Mouse (Mus musculus): ENCODE results near the gene Bmpr1b.

Gene Bmpr1b

DNA sequence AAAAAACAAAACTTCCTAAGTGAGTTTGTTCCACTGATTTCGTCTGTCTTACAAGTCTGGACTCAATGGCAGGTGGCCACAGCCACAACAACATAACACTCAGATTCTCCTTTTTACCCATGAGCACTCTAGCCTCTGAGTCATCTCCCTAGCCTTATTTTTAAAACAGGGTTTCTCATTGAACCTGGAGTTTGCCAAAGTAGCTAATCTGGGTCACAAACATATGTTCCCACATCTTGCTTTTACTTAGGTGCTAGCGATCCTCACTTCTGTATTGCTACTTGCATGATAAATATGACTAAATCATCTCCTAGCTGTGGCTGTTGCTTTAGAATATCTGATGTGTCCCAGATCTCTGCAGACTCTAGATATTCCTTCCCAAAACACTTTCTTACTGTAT is 260.1 kb downstream of the Bmpr1b start:
- DNase-seq (ENCODE audit: low spot score in 2 of 2): peak in 1 of 2 experiments; percentile 12

- DNase-seq (ENCODE audit: low spot score in 2 of 2): no peak
These were observed 263.2 kb downstream of the Bmpr1b start for GRCm38 (mm10) chr3:141905903-141906623.

DNA sequence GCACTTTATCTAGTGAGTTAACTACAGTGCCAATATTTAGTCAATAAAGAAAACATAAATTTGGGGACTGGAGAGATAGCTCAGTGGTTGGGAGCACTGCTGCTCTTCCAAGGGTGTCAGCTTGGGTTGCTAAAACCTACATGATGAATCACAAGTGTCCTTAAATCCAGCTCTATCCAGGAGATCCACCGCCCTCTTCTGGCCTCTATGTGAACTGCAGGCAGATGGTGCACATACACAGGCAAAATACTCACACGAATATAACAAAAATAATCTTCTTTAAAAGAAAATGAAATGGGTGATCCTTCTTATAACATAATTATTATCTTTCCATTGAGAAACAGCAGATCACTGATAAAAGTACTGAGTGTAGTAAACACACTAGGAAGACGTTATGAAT is 268.9 kb downstream of the Bmpr1b start:
- DNase-seq (ENCODE audit: low spot score in 2 of 2): no peak

GRCm38 (mm10) chr3:141899521-141899920 is 269.7 kb downstream of the Bmpr1b start:
- DNase-seq (ENCODE audit: low spot score in 2 of 2): no peak

DNA sequence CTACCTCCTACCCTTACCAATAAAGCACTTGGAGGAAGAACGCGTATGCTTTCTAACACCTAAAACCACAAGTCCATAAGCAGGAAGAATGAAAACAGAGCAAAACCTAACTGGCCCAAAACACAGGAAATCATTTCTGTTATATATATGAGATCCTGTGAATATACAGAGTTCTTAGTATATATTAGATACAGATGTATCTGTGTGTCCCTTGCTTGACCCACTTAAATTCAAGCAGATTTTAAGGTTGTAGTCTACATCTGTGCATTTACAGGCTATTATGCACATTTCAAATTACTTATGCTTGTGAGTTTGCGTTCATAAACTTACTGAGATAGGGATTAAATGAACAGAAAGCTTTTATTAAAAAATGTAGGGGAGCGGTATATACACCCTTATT is 271.5 kb downstream of the Bmpr1b start:
- no peak for DNase-seq (ENCODE audit: low spot score in 2 of 2)

DNA sequence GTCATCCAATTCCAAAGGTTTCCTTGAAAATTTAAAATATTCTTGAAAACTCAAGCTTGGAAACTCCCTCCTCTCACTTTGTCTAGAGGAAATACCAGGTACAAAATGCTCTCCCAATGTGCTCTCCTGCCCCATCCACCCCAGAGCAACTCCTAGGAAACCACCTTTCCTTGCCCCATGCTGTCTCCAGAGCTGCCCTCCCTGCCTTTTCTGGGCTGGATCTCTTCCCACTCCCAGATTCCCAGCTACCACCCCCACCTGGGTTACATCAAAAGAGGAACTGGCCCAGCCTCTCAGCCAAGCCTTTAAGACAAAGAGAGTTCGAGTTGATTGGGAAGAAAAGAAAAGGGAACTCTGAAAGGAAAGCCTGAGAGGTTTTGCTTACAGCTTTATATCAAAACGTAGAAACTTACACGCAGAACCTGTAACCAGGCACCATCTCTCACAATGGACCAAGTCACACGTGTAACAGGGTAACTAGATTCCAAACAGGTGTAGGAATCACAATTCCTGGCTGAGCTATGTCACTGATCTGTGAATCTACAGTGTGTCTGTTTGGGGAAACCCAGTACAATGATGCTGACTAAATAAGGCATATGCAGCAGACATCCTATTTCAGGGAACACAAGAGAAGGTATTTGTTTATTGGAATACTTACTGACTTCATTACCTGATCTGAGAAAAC is 272.2 kb downstream of the Bmpr1b start:
- no peak for DNase-seq (ENCODE audit: low spot score in 2 of 2)

DNA sequence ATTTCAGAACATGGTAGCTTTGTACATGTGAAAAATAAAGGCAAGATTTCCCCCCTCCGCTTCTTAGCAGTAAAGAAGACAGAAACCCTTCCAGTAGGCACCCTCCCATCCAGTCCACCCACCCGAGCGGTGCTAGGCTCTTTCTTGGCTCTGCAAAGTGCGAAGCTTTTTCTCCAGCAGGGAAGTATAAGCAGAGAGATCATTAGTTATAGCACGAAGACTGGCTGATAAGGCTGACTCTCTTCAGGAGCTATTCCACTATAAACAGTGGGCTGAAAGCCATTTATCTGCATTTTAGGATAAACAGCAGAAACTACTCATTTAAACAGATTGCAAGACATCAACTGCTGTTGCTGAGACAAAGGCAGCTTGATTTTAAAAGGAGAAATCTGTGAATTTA is 274.1 kb downstream of the Bmpr1b start:
- peak in 1 of 2 experiments; percentile 11 for DNase-seq (ENCODE audit: low spot score in 2 of 2)

DNA sequence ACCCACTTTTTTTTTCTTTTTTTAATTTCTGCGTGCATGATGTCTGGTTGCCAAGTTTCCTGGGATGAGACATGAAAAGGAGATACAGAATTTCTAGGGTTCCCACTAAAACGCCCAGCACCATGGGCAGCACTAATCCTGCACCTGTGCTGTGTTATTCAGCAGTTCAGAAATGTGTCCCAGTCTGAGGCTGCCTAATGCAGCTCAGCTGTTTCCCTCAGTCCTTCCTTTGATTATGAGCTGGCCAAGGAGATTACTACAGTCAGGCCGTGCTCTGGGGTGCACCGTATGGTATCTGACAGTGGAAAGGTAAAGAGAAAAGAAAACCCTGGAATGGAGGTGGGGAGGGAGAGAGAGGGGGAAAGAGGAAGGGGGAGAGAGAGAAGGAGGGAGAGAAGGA is 278.6 kb downstream of the Bmpr1b start:
- no peak for DNase-seq (ENCODE audit: low spot score in 2 of 2)

DNA sequence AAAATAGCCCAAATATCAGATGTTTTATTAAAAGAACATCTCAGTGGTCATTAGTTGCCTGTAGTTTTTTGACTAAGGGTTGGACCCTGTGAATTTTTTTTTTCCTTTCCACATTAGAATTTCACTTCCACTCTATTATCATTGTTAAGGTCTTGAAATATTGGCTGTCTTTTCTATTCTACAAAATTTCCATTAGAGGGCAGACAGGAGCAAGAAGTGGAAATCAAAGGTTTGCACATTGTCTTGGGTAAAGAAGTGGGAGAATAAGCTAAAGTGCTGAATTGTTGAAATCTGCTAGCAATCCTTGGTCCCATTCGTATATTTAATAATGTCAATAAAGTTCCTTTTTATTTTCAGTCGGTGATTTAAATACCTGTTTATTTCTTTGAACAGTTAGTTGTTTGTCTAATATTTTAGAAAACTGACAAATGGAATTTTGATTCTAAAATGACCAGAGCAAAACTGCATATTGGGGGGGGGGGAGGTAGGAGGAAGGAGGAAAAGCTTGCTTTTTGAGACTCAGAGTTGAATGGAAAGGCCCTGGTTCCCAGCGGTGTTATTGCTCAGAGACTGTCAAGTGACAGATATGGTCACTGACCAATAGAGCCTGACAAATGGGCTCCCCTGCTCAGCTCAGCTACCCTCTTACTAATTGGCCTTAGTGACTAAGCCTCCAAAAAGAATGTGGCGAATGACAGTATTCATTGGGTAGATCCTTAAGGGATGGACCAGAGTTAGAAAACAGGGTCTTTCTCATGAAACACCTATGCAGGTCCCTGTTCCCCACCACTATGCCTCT is 281.6 kb downstream of the Bmpr1b start:
- no peak for DNase-seq (ENCODE audit: low spot score in 2 of 2)

- no peak for DNase-seq (ENCODE audit: low spot score in 2 of 2)
These were observed 285.0 kb downstream of the Bmpr1b start for GRCm38 (mm10) chr3:141884190-141884589.

DNA sequence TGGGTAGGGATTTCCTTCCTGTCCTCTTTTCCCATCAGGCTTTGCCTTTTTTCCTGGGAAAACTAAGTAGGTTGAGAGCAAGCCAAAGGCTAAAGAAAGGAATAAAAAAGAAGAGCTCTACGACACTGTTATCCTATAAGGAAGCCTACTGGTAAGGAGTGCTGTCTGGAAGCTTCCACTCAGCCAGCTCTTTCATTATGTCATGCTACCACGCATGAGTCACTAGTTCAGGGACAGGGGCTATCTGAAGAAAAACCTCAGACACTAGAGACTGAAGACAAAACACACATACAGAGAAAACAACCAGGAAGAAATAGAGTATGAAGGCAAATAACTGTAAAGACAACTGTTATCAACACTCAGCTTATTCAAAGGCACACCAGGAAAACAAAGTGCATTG is 286.7 kb downstream of the Bmpr1b start:
- no peak for DNase-seq (ENCODE audit: low spot score in 2 of 2)

- no peak for DNase-seq (ENCODE audit: low spot score in 2 of 2)
These were observed 296.7 kb downstream of the Bmpr1b start for GRCm38 (mm10) chr3:141872337-141873042.

GRCm38 (mm10) chr3:141871805-141872204 is 297.4 kb downstream of the Bmpr1b start:
- DNase-seq (ENCODE audit: low spot score in 2 of 2): no peak

- DNase-seq (ENCODE audit: low spot score in 2 of 2): peak; percentile 22 to 28
These were observed 306.3 kb downstream of the Bmpr1b start for GRCm38 (mm10) chr3:141862816-141863461.

- no peak for DNase-seq (ENCODE audit: low spot score in 2 of 2)
These were observed 312.1 kb downstream of the Bmpr1b start for GRCm38 (mm10) chr3:141857123-141857522.

DNA sequence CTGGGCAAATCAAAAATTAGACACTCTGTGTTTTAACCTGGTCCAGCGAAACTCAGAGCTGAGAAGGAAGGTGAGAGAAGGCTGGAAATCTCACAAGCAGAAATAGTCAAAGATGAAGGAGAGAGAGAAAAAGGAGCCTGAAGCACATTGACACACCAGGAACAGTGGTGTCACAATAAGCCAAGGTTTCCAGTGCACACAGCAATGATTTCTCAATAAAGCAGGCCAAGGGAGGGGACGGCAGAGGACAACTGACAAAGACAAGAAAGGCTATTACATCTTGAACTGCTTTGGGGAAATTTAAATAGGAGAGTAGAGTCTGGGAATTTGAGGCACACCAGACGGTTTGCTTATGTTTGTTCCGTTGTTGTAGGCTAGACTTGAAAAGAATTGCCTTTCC is 314.9 kb downstream of the Bmpr1b start:
- DNase-seq (ENCODE audit: low spot score in 2 of 2): no peak

DNA sequence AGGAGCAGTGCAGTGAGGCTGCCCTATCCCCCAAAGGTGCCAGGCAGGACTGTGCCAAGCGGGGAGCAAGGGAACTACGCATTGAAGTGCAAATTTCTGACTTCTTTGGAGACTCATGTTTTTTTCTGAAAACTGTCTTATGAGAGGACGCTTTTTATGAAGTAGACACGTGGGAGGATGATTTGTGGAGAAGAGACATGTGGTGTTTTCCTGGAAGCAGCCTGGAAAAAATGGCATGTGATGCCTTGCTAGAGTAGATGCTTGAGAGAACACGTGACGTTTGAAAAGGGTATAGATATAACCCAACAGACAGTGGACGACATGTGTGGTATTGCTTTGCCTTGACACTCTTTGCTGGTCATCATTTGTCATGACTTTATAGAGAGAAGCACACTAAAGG is 319.1 kb downstream of the Bmpr1b start:
- no peak for DNase-seq (ENCODE audit: low spot score in 2 of 2)

DNA sequence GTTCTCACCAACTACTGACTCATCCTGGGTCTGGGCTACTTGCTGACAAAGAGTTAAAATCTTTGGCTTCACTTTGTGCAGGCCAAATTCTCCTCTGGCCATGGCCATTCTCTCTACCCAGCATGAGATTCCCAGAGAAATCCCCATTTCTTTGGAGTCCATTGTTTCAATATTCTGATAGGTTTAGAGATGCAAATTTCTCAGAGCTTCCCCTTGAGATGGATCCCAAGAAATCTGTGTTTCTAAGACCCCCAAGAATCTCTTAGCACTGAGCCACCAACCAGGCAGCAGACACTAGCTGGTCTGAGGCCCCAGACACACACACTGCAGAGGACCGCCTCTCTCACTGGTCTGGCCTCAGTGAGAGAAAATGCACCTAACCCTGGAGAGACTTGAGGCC is 320.0 kb downstream of the Bmpr1b start:
- no peak for DNase-seq (ENCODE audit: low spot score in 2 of 2)

DNA sequence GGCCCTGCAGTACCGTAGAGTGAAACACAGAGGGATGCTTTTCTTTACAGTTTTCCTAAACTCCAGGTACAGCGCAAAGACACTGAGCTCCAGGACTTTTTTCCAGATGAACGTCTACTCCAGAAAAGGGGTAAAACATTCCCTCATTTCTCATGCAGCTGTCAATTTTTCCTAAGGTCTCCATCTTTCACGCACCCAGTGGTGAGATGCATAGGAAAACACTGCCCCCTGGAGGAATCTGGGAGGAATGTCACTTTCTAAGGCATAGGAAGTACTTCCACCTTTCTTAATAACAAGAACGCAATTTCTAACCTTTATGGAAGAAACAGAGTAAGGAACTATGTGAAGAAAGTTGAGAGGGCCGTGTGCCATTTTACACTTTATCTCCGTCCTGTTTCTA is 330.4 kb downstream of the Bmpr1b start:
- DNase-seq (ENCODE audit: low spot score in 2 of 2): peak in 1 of 2 experiments; percentile 15

DNA sequence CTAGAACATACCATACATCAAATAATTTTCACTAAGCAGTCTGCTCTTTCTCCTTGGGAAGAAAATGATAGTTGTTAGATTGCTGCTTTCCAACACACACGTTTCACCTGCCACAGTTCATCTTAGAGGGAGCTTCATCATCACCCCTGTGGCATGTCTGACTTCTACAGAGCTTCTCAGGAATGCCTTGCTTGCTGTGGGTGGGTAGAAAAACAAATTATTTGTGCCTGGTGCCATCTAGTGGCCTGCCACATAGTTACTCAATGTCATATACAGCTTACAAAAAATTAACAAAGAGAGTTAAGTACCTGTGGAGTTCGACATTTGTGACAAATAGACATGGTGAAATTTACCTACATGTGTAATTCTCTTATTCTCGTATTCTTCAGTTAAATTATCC is 338.1 kb downstream of the Bmpr1b start:
- peak; percentile 49 to 56 for DNase-seq (ENCODE audit: low spot score in 2 of 2)

GRCm38 (mm10) chr3:141828301-141828700 is 340.9 kb downstream of the Bmpr1b start:
- DNase-seq (ENCODE audit: low spot score in 2 of 2): no peak
